Mouse (Mus musculus) testis, postnatal 14 days (tissue): ENCODE data around the gene Tmem38b.
"Not testable (repeated sequence)": the region's sequence is repeated elsewhere in the genome, so short reads cannot be mapped to it uniquely, and the experiment has no call there.

Experiments
- DNase-seq: peaks from one replicate; pipeline ENCODE4 v3.0.0; 2021; ENCODE audit warnings: low spot score

The Tmem38b gene

GRCm38 (mm10) chr4:53825821-53826605 is at the start of gene Tmem38b:
Gene Tmem38b (plus strand): TSS chr4:53826045.
- DNase-seq = peak; percentile 80

- no peak for DNase-seq
These were observed 44.4 kb upstream of the Tmem38b start for GRCm38 (mm10) chr4:53781396-53781795.

DNA sequence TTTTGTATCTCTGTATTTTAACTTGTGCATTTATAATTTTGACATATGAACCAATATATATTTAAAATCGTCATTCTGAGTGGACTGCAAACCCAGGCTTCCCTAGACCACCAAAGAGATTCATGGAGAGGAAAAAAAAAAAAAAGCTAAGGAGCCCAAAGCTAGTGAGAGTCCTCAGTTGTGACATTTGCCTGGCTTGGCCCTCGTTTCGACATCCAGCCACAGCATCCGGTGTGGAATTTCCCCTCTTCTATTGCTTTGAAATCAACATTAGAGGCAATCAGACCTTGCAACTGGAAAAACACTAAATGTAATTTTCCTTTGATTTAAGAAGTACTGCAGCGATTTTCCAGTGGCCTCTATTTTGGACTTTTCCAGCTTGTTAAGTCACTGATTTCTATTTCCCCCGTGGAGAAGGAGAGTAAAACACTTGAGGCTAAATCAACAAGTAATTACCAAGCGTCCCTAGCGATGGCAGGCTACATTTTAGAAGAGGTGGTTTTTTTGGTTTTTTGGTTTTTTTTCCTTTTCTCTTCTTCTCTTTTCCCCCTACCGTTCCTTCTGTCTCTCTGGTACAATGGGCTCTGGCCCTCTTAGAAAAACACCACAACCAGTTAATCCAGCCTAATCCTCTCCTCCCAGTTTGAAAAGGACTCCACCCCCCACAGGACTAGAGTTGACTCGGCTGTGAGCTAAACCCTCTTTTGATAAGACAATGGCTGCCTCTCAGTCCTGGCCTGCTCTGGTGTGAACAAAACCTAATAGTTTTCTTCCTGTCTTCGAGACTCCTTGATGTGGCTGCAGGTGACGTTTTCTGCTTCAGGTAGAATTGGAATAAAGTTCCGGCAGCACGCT is 43.4 kb upstream of the Tmem38b start:
- DNase-seq = no peak

DNA sequence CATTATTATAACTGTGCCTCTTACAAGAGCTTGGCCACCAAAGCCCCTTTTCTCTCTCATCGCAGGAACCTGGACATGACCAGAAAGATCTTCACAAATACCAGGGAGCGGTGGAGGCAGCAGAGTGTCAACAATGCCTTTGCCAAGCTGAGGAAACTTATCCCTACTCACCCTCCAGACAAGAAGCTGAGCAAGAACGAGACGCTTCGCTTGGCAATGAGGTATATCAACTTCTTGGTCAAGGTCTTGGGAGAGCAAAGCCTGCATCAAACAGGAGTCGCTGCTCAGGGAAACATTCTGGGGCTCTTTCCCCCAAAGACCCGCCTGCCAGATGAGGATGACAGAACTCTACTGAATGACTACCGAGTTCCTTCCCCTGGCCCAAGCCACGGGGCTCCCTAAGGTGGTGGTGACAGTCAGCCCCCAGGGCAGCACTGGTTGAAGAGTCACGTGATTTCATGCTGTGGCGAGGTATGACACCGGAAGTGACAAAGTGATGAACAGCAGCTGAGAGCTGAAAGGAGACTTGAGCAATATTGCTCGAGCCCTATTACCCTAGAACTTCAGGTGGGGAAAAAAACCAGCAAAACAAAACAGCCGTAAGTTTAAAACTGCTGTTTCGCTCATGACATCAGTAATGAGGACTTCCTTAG is 40.0 kb upstream of the Tmem38b start:
- DNase-seq = no peak

DNA sequence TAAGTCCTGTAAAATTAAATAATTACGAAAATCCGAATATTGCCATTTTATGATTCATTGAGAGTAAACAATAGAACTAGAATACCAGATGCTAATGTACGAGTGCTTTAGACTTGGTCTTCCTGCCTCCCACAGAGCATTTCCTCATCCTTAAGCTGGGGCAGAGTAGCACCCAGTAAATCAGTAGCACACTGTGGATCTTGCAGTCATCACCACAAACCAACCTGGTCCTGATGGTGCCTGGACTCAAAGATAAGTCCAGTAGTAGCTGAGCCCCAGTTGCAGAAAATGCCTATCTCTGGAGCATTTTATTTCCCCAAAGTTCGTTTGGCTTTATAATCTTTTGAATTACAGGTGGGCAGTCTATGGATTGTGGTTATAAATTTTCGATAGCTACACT is 39.0 kb upstream of the Tmem38b start:
- no peak for DNase-seq

DNA sequence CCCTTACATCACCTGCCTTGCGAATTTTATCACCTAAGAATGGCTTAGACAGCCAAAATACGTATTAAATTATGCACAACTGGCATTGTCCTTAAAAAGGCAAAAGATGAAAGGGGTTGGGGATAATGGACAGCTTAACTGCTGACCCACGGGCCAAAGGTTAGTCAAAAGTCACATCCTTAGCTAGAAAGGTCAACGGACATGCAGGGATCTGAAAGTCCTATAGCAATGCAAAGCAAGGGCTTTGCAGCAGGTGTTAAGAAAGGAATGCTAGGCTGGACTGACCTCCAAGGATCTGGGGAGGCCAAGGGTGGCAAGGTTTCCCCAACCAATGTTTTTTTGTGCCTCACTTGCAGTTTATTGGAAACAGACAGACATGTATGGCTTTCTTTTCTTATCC is 36.5 kb upstream of the Tmem38b start:
- no peak for DNase-seq

DNA sequence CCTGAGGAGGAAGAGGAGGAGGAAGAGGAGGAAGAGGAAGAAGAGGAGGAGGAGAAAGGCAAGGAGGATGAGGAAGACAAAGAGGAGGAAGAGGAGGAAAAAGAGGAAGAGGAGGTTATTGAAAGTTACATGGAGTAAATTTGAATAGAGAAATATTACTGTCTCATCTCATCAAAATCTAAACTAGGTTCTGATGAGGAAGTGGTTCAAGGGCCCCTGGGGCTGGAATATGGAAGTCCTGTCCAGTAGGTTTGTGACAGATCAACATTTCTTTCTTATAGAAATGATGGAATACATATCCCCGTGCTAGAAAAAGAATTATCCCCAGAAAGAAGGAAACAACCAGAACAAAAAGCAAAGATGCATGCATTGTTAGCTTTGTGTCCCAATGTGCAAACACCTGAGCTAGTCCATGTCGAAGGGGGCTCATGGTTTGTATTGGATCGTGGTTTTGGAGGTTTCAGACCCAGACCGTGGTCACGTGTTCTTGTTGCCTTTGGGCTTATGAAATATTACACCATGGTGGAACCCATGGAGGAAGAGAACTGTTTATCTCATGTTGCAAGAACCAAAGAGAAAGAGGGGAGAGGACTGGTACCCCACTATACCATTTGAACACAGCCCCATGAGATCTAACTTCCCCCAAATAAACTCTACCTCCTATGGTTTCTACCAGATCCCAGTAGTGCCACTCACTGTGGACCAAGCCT is 31.4 kb upstream of the Tmem38b start:
- no peak for DNase-seq

GRCm38 (mm10) chr4:53795086-53795485 is 30.8 kb upstream of the Tmem38b start:
- no peak for DNase-seq

DNA sequence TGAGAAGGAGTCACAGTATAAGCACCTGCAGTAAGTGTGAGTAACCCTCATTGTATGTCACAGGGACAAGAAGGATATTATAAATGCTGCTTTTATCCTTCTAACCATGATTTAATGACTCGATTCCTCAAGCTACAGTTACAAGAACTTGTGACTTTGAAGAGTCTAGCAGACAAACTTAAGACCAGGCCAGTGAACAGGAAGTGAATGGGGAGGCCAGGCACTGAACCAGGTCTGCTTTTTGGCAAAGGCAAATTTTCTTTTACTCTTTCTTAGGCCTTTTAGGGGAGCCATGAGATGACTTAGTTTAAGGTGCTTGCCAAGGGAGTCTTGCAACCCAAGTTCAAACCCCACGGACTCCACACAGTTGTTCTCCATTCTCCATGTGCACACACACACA is 30.1 kb upstream of the Tmem38b start:
- no peak for DNase-seq

GRCm38 (mm10) chr4:53796865-53797772 is 28.7 kb upstream of the Tmem38b start:
- DNase-seq = no peak

DNA sequence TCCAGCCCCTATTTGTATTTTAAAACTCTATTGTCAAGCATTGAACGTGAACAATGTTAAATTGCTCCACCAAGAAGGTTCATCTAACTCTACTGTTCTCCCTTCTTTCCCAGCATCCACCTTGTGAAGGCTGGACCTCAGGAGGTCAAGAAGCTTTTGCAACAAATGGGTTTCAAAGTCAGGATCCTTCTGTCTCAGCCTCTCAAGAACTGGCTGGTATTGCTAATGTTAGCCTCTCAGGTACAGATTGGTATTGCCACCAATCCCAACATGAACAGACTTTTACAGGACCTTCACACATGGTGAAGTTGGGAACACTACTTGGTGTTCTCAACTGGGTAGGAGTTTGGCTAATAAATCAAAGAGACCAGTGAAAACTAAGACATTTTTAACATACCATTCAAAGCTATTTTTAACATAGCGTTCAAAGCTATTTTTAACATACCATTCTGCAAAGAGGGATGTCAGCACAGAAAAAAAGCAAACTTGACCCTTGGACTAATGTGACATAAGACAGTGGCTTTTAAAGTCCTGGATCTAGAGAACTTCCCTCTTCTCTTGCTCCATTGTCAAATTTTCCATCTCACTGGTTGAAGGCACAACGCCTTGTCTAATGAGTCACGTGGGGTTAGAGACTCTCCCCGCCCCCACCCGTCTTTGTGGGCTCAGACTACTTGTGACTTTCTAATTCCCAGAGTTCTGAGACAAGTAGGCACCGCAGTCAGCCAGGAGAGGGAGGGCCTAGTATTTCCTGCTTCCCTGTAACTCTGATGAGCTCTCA is 26.8 kb upstream of the Tmem38b start:
- no peak for DNase-seq

- DNase-seq = no peak
These were observed 26.1 kb upstream of the Tmem38b start for GRCm38 (mm10) chr4:53799753-53800152.

GRCm38 (mm10) chr4:53803674-53804073 is 22.2 kb upstream of the Tmem38b start:
- DNase-seq = not testable (repeated sequence)

- not testable (repeated sequence) for DNase-seq
These were observed 19.4 kb upstream of the Tmem38b start for GRCm38 (mm10) chr4:53806428-53806827.

- no peak for DNase-seq
These were observed 7.5 kb upstream of the Tmem38b start for GRCm38 (mm10) chr4:53818320-53818719.

DNA sequence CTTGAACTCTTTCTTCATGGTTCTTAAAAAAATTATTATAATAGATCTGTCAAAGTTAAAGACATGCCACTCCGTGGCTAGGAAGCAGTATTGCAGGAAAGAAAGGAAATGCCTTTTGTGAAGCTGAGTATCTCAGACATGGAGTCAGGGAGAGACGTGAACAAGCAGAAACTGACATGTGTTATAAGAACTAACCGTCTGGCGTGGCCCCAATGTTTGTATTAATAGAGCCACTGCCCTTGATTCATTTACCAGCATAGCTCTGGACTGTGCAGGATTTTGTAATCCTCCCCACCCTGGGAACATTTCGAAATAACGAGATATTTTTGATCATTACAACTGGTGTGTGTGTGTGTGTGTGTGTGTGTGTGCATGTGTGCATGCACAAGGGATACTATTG is 2.1 kb upstream of the Tmem38b start:
- DNase-seq = no peak

GRCm38 (mm10) chr4:53824831-53825230 is 1.0 kb upstream of the Tmem38b start:
- no peak for DNase-seq

DNA sequence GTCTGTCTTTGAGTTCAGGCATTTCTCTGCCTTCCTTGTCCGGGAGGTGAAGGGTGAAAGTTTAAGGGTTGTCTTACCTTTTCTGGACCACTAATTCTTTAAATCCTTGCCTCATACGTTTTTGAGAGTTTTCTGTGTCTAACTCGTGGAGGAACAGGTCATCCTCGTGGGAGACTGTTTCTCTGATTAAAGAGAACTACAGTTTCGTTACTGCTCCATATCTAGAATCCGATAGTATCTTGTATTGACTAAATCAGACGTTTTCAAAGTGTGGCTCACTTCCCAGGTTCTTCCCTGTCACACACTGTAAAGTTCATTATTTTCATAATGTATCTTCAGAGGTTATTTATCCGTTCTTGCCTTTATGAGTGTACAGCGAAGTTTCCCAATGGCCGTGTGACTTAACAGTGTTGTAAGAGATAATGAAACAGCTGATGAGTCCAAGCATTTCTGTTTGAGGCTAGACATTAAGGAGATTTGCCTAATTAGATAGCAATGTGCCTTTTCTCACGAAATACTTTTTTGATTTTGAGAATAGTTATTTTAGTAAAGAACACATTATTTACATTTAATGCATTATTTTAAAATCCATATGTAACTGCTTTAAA is 900 bp downstream of the Tmem38b start:
- DNase-seq = no peak

GRCm38 (mm10) chr4:53827869-53828268 is 2.0 kb downstream of the Tmem38b start:
- DNase-seq = no peak

- no peak for DNase-seq
These were observed 3.1 kb downstream of the Tmem38b start for GRCm38 (mm10) chr4:53828914-53829313.
